Mouse (Mus musculus) MEL (cell line): ENCODE results near the gene Scn4a. TPM values are rescaled to one million over a fixed set of nuclear protein-coding genes. Genes with fewer than 3 reads are reported as not detected.

Experiments
- DNase-seq: peaks from one replicate; pipeline ENCODE4 v3.0.0; 2011; ENCODE audit warnings: low read depth, low spot score
- H3K27ac ChIP-seq: 2 replicates; pipeline ENCODE4 v1.5.1; 2012; ENCODE audit warnings: low read depth, mild to moderate bottlenecking, control low read depth, low read length, moderate library complexity; ENCODE audit not compliant: control insufficient read depth
- H3K27me3 ChIP-seq, 2 experiments: fragments of 150-350 bp in 1 of 2; sonication (generic) in 1 of 2; 2 replicates each; pipeline ENCODE4 v1.6.1; 2012; ENCODE audit warnings: low read length in 2 of 2, mild to moderate bottlenecking in 2 of 2, improper control_type of control experiment in 1 of 2, moderate library complexity in 1 of 2; ENCODE audit not compliant: insufficient read depth in 2 of 2, control insufficient read depth in 1 of 2
- H3K36me3 ChIP-seq, 2 experiments: 2 replicates each; pipeline ENCODE4 v1.6.1; 2012 to 2014; ENCODE audit warnings: low read length in 2 of 2, improper control_type of control experiment in 1 of 2, inconsistent platforms in 1 of 2, mild to moderate bottlenecking in 1 of 2; ENCODE audit not compliant: insufficient read depth in 2 of 2, control insufficient read depth in 1 of 2
- H3K4me1 ChIP-seq, 2 experiments: fragments of 150-350 bp in 1 of 2; sonication (generic) in 1 of 2; 2 replicates each; pipeline ENCODE4 v1.6.1; 2012; ENCODE audit warnings: low read length in 2 of 2, improper control_type of control experiment in 1 of 2, mild to moderate bottlenecking in 1 of 2; ENCODE audit not compliant: insufficient read depth in 2 of 2, control insufficient read depth in 1 of 2
- H3K4me3 ChIP-seq, 2 experiments: fragments of 150-350 bp in 1 of 2; sonication (generic) in 1 of 2; 2 replicates each; pipeline ENCODE4 v1.5.1; 2012; ENCODE audit warnings: low read depth in 2 of 2, low read length in 2 of 2, mild to moderate bottlenecking in 2 of 2, moderate library complexity in 2 of 2, control low read depth in 1 of 2, improper control_type of control experiment in 1 of 2; ENCODE audit not compliant: control insufficient read depth in 1 of 2, insufficient read depth in 1 of 2
- H3K79me2 ChIP-seq: 2 replicates; pipeline ENCODE4 v1.6.1; 2012; ENCODE audit warnings: mild to moderate bottlenecking, low read length, moderate library complexity; ENCODE audit not compliant: control insufficient read depth, poor library complexity, insufficient read depth
- H3K9ac ChIP-seq: 2 replicates; pipeline ENCODE4 v1.6.1; 2012; ENCODE audit warnings: low read depth, mild to moderate bottlenecking, control low read depth, low read length, moderate library complexity; ENCODE audit not compliant: control insufficient read depth, poor library complexity, severe bottlenecking
- H3K9me3 ChIP-seq: fragments of 150-350 bp; sonication (generic); replicated peaks from 2 replicates; pipeline ENCODE4 v1.6.1; 2012; ENCODE audit warnings: mild to moderate bottlenecking, low read length, improper control_type of control experiment, moderate library complexity; ENCODE audit not compliant: insufficient read depth
- BHLHE40 ChIP-seq: IDR thresholded peaks from 2 replicates; pipeline ENCODE4 v1.6.1; 2012; ENCODE audit warnings: low read depth, mild to moderate bottlenecking, inconsistent platforms, low read length, improper control_type of control experiment, borderline replicate concordance
- CHD2 ChIP-seq: IDR thresholded peaks from 2 replicates; pipeline ENCODE4 v1.6.1; 2011; ENCODE audit warnings: low read length, improper control_type of control experiment
- CTCF ChIP-seq, 3 experiments: IDR thresholded peaks in 2 of 3; conservative IDR thresholded peaks in 1 of 3; 2 replicates each; pipeline ENCODE4 v1.5.1; 2011 to 2012; ENCODE audit warnings: low read length in 3 of 3, low read depth in 2 of 3, mild to moderate bottlenecking in 2 of 3, improper control_type of control experiment in 1 of 3, inconsistent platforms in 1 of 3, mixed read lengths in 1 of 3, moderate library complexity in 1 of 3; ENCODE audit not compliant: control insufficient read depth in 1 of 3, insufficient read depth in 1 of 3, poor library complexity in 1 of 3, severe bottlenecking in 1 of 3
- E2F4 ChIP-seq: IDR thresholded peaks from 2 replicates; pipeline ENCODE4 v1.6.1; 2011; ENCODE audit warnings: low read depth, low read length, improper control_type of control experiment, borderline replicate concordance
- EP300 ChIP-seq, 2 experiments: IDR thresholded peaks; 2 replicates each; pipeline ENCODE4 v1.6.1; 2011; ENCODE audit warnings: improper control_type of control experiment in 2 of 2, low read length in 2 of 2, low read depth in 1 of 2, mild to moderate bottlenecking in 1 of 2
- GABPA ChIP-seq: IDR thresholded peaks from 2 replicates; pipeline ENCODE4 v1.6.1; 2012; ENCODE audit warnings: low read depth, mild to moderate bottlenecking, inconsistent platforms, low read length, improper control_type of control experiment, moderate library complexity
- GATA1 ChIP-seq: IDR thresholded peaks from 2 replicates; pipeline ENCODE4 v1.6.1; 2011; ENCODE audit warnings: low read depth, low read length, improper control_type of control experiment
- KAT2A ChIP-seq: conservative IDR thresholded peaks from 2 replicates; pipeline ENCODE4 v1.6.1; 2012; ENCODE audit warnings: low read depth, low read length, improper control_type of control experiment, inconsistent platforms
- MAFK ChIP-seq: IDR thresholded peaks from 2 replicates; pipeline ENCODE4 v1.6.1; 2011; ENCODE audit warnings: low read depth, mild to moderate bottlenecking, low read length, improper control_type of control experiment, borderline replicate concordance
- MAX ChIP-seq: IDR thresholded peaks from 2 replicates; pipeline ENCODE4 v1.6.1; 2011; ENCODE audit warnings: low read length, improper control_type of control experiment
- MAZ ChIP-seq: IDR thresholded peaks from 2 replicates; pipeline ENCODE4 v1.6.1; 2012; ENCODE audit warnings: low read depth, mild to moderate bottlenecking, inconsistent platforms, low read length, improper control_type of control experiment
- MXI1 ChIP-seq: IDR thresholded peaks from 2 replicates; pipeline ENCODE4 v1.6.1; 2011; ENCODE audit warnings: mild to moderate bottlenecking, low read depth, low read length, improper control_type of control experiment
- NELFE ChIP-seq: IDR thresholded peaks from 2 replicates; pipeline ENCODE4 v1.6.1; 2011; ENCODE audit warnings: low read depth, low read length, improper control_type of control experiment
- NRF1 ChIP-seq: IDR thresholded peaks from 2 replicates; pipeline ENCODE4 v1.6.1; 2014; ENCODE audit warnings: low read depth, mild to moderate bottlenecking, inconsistent platforms, low read length, improper control_type of control experiment, moderate library complexity; ENCODE audit not compliant: poor library complexity, insufficient read depth, severe bottlenecking
- POLR2AphosphoS2 ChIP-seq: IDR thresholded peaks from 2 replicates; pipeline ENCODE4 v1.6.1; 2011; ENCODE audit warnings: low read length, improper control_type of control experiment
- RCOR1 ChIP-seq: IDR thresholded peaks from 2 replicates; pipeline ENCODE4 v1.6.1; 2012; ENCODE audit warnings: low read depth, mild to moderate bottlenecking, inconsistent platforms, low read length, improper control_type of control experiment
- SIN3A ChIP-seq: IDR thresholded peaks from 2 replicates; pipeline ENCODE4 v1.6.1; 2012; ENCODE audit warnings: low read length, improper control_type of control experiment, inconsistent platforms
- SMC3 ChIP-seq: IDR thresholded peaks from 2 replicates; pipeline ENCODE4 v1.6.1; 2011; ENCODE audit warnings: low read depth, low read length, improper control_type of control experiment
- TAL1 ChIP-seq: IDR thresholded peaks from 2 replicates; pipeline ENCODE4 v1.6.1; 2012; ENCODE audit warnings: mild to moderate bottlenecking, inconsistent platforms, low read length, moderate library complexity, mixed read lengths
- TCF12 ChIP-seq: IDR thresholded peaks from 2 replicates; pipeline ENCODE4 v1.6.1; 2014; ENCODE audit warnings: low read depth, mild to moderate bottlenecking, inconsistent platforms, low read length, improper control_type of control experiment, moderate library complexity
- USF1 ChIP-seq: IDR thresholded peaks from 2 replicates; pipeline ENCODE4 v1.6.1; 2014; ENCODE audit warnings: low read depth, mild to moderate bottlenecking, inconsistent platforms, low read length, improper control_type of control experiment, moderate library complexity
- USF2 ChIP-seq, 2 experiments: IDR thresholded peaks; 2 replicates each; pipeline ENCODE4 v1.6.1; 2011 to 2012; ENCODE audit warnings: improper control_type of control experiment in 2 of 2, low read length in 2 of 2, borderline replicate concordance in 1 of 2, inconsistent platforms in 1 of 2, low read depth in 1 of 2, mild to moderate bottlenecking in 1 of 2; ENCODE audit not compliant: insufficient read depth in 1 of 2
- ZKSCAN1 ChIP-seq: IDR thresholded peaks from 2 replicates; pipeline ENCODE4 v1.6.1; 2012; ENCODE audit warnings: low read depth, mild to moderate bottlenecking, inconsistent platforms, low read length, improper control_type of control experiment, moderate library complexity
- ZNF384 ChIP-seq: IDR thresholded peaks from 2 replicates; pipeline ENCODE4 v1.6.1; 2012; ENCODE audit warnings: low read depth, mild to moderate bottlenecking, inconsistent platforms, low read length, improper control_type of control experiment
- polyA plus RNA-seq, 2 experiments: library from polyadenylated mRNA; stranded (reverse) in 1 of 2; unstranded in 1 of 2; fragments of >175 nt in 1 of 2; fragments of >200 nt in 1 of 2; gene quantifications; 2 replicates each; pipeline versions ENCODE4 v1.2.1 to v1.2.4; 2012; ENCODE audit warnings: low replicate concordance in 2 of 2, low read depth in 1 of 2; ENCODE audit not compliant: insufficient read length in 2 of 2, insufficient read depth in 1 of 2, missing spikeins in 1 of 2
- total RNA-seq: library from RNA; depleted of rRNA; stranded (reverse); fragments of 300-350 nt; gene quantifications from 2 replicates; pipeline ENCODE4 v1.2.3, GENCODE M21; 2012

Gene Scn4a
- total and polyA plus RNA-seq, 3 experiments: 0.04 to 0.15 TPM; not detected in 1

- TF ChIP-seq USF2 (IDR thresholded peaks at IDR 0.05; ENCODE audit: borderline replicate concordance in 1 of 2, insufficient read depth in 1 of 2, low read depth in 1 of 2, low read length in 2 of 2) (no peak), CHD2 (peak; percentile 97), POLR2AphosphoS2 (no peak), KAT2A (no peak), TCF12 (no peak), MAX (peak; percentile 100), MAZ (no peak), ZNF384 (no peak), E2F4 (no peak)
Measured at GRCm38 (mm10) chr11:106276454-106276853, 76.6 kb downstream of the Scn4a start, which contains the start of gene Tcam1 (continued).

GRCm38 (mm10) chr11:106274971-106275411 is 78.1 kb downstream of the Scn4a start:
- DNase-seq: no peak
- no peaks in the 10 kb centered on the region for H3K27me3 ChIP-seq
- no peak overlapping the region for H3K27ac ChIP-seq
- peaks cover 29% of the 10 kb centered on the region for H3K79me2 ChIP-seq
- no peak overlapping the region for H3K9ac ChIP-seq
- no peak overlapping the region for H3K4me3 ChIP-seq
- peaks cover 0 to 18% of the 10 kb centered on the region in 2 experiments; a peak in 2 of 4 replicates for H3K36me3 ChIP-seq
- H3K4me1 ChIP-seq: peaks cover 0 to 34% of the 10 kb centered on the region in 2 experiments; a peak in 3 of 4 replicates
- no peaks in the 10 kb centered on the region for H3K9me3 ChIP-seq
- no peak for TF ChIP-seq ZNF384
- no peak for TF ChIP-seq ZKSCAN1
- TF ChIP-seq GABPA: no peak
- TF ChIP-seq SMC3: no peak
- TF ChIP-seq SIN3A: no peak
- no peak for TF ChIP-seq CTCF (IDR thresholded peaks at IDR 0.05 in 2 of 3, conservative IDR thresholded peaks at IDR 0.05 in 1 of 3; ENCODE audit: control insufficient read depth in 1 of 3, insufficient read depth in 1 of 3, low read depth in 2 of 3, low read length in 3 of 3, poor library complexity in 1 of 3, severe bottlenecking in 1 of 3)
- TF ChIP-seq RCOR1: no peak
- TF ChIP-seq CHD2: no peak
- no peak for TF ChIP-seq BHLHE40
- TF ChIP-seq TCF12: no peak
- no peak for TF ChIP-seq USF1
- TF ChIP-seq TAL1: no peak
- TF ChIP-seq MAZ: no peak
- no peak for TF ChIP-seq GATA1
- no peak for TF ChIP-seq NELFE
- TF ChIP-seq, all 39 proteins: peak for 0

- Histone ChIP-seq H3K36me3 (peaks cover 0 to 18% of the 10 kb centered on the region in 2 experiments; a peak in 2 of 4 replicates), H3K4me1 (peaks cover 0 to 34% of the 10 kb centered on the region in 2 experiments; a peak in 3 of 4 replicates), H3K27me3 (no peaks in the 10 kb centered on the region), H3K4me3 (no peak overlapping the region), H3K27ac (no peak overlapping the region), H3K9me3 (no peaks in the 10 kb centered on the region), H3K9ac (no peak overlapping the region), H3K79me2 (peaks cover 32% of the 10 kb centered on the region)
- no peak for DNase-seq
- TF ChIP-seq MAFK (no peak), MXI1 (no peak), CTCF (IDR thresholded peaks at IDR 0.05 in 2 of 3, conservative IDR thresholded peaks at IDR 0.05 in 1 of 3; ENCODE audit: control insufficient read depth in 1 of 3, insufficient read depth in 1 of 3, low read depth in 2 of 3, low read length in 3 of 3, poor library complexity in 1 of 3, severe bottlenecking in 1 of 3) (no peak), EP300 (IDR thresholded peaks at IDR 0.05; ENCODE audit: low read depth in 1 of 2, low read length in 2 of 2) (no peak), MAZ (no peak), NRF1 (no peak)
- TF ChIP-seq, all 39 proteins: peak for 0
Measured at GRCm38 (mm10) chr11:106274374-106274773, 78.7 kb downstream of the Scn4a start.
